Mouse (Mus musculus): ENCODE results near the gene Cep19. TPM values are rescaled to one million over a fixed set of nuclear protein-coding genes. Genes with fewer than 3 reads are reported as not detected.

Cep19 gene
- polyA plus RNA-seq (2017; shearing (Covaris generic)) = 10 to 100 TPM; 28.6 to 34.3 TPM

GRCm38 (mm10) chr16:32099638-32100150 lies at the start of gene Cep19, which contains the start of gene Pigx:
Cep19 (plus strand) TSS chr16:32099800.
Pigx (minus strand) TSS chr16:32099740.

DNA sequence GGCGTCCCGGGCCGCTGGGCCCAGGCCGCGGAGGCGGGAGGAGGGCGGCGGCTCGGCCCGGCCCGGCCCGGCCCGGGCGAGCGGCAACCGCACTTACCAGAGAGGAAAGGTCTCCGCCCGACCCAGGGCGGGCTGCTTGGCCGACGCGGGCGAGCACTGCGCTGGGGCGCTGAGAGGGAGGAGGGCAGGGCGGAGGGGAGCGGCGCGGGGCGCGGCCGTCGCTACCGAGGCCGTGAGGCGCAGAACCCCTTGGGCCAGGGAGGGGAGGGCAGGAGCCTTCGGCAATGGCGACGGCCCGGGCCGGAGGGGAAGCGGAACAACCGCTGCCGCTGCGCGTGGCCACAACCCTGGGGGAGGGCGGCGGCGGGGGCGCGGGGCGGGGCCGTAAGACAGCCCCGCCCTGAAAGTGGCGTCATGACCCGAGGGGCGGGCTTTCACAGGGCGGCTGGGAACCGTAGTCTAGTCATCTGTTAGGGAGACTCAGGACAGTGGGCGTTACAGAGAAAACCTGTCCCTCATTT lies 20.5 kb upstream of the Cep19 start, which contains the start of gene Pak2:
Gene Pak2 (minus strand): TSS at position 352 of the 521 bp plus-strand sequence.

Other genes starting within 250 kb of the Cep19 start
- under 1 TPM in 1 of 2 experiments, not detected in 1; 0.39 TPM for gene Meltf, start 221.0 kb upstream of the Cep19 start, polyA plus RNA-seq (2017; shearing (Covaris generic))
- 1 to 10 TPM in 1 of 2 experiments, not detected in 1; 1.1 TPM for gene Pigz, start 165.9 kb upstream of the Cep19 start, polyA plus RNA-seq (2017; shearing (Covaris generic))
- gene 0610012G03Rik, start 151.3 kb upstream of the Cep19 start, polyA plus RNA-seq (2017; shearing (Covaris generic)) = 10 to 100 TPM; 32.8 to 48.4 TPM
- gene Ncbp2, start 151.3 kb upstream of the Cep19 start, polyA plus RNA-seq (2017; shearing (Covaris generic)) = 10 to 100 TPM; 39.9 to 46.7 TPM
- 10 to 100 TPM; 17.2 to 19.6 TPM for gene Senp5, start 96.5 kb upstream of the Cep19 start, polyA plus RNA-seq (2017; shearing (Covaris generic))
- gene Pak2, start 20.5 kb upstream of the Cep19 start, polyA plus RNA-seq (2017; shearing (Covaris generic)) = 100 to 1,000 TPM; 124 to 142 TPM
- gene Pigx, start 60 bp upstream of the Cep19 start, polyA plus RNA-seq (2017; shearing (Covaris generic)) = 100 to 1,000 TPM; 161 to 181 TPM
- 100 to 1,000 TPM in 1 of 2 experiments, 10 to 100 TPM in 1; 69.0 to 105 TPM for gene Nrros, start 65.8 kb downstream of the Cep19 start, polyA plus RNA-seq (2017; shearing (Covaris generic))
- not detected for gene Bex6, start 80.0 kb downstream of the Cep19 start, polyA plus RNA-seq (2017; shearing (Covaris generic))
- 10 to 100 TPM; 14.9 to 19.6 TPM for gene Fbxo45, start 147.4 kb downstream of the Cep19 start, polyA plus RNA-seq (2017; shearing (Covaris generic))
- 10 to 100 TPM; 22.1 to 22.4 TPM for gene Wdr53, start 147.4 kb downstream of the Cep19 start, polyA plus RNA-seq (2017; shearing (Covaris generic))
- gene Smco1, start 171.7 kb downstream of the Cep19 start, polyA plus RNA-seq (2017; shearing (Covaris generic)) = under 1 TPM; 0.18 to 0.27 TPM
- 10 to 100 TPM; 16.5 to 20.2 TPM for gene Rnf168, start 177.7 kb downstream of the Cep19 start, polyA plus RNA-seq (2017; shearing (Covaris generic))
- 10 to 100 TPM; 20.9 to 21.8 TPM for gene Ubxn7, start 232.5 kb downstream of the Cep19 start, polyA plus RNA-seq (2017; shearing (Covaris generic))

Measured in inflammation-experienced regulatory T-cells (primary cell).